Mouse (Mus musculus) liver, adult 2 months (tissue): ENCODE measurements around the gene Fcer1g.

Experiments
- CTCF ChIP-seq: fragments of 200-500 bp; IDR thresholded peaks from 2 replicates; pipeline ENCODE4 v1.5.1; 2011; ENCODE audit warnings: low read depth, low read length, control low read depth
- POLR2A ChIP-seq: fragments of 200-500 bp; IDR thresholded peaks from 2 replicates; pipeline ENCODE4 v1.6.1; 2011; ENCODE audit warnings: low read length, control low read depth; ENCODE audit not compliant: insufficient read depth; ENCODE audit errors: extremely low read depth

DNA sequence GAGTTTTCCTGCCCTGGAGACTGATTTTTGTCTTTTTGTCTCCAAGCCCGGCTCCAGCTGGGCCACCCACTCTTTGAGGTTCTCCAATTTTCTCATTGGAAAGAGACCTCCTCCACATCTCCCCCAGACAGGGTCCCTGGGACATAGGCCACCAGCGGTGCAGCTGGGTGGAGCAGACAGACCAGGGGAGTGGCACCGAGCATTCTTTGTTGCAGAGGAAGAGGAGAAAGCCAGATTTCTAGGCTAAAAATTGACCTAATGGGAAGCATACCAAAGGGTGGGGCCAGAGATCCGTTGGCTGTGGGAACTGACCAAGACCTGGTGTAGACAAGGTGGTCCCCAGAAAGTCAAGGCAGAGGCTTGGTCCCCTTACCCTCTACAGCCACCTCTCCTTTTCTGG is 13.8 kb upstream of the Fcer1g start:
- TF ChIP-seq CTCF (no peak), POLR2A (no peak)
